Mouse (Mus musculus): ENCODE results near the gene Itga7.

The Itga7 gene

GRCm38 (mm10) chr10:128995796-128996195 is 62.2 kb downstream of the Itga7 start:
- no peak for DNase-seq

- DNase-seq: no peak
Measured at GRCm38 (mm10) chr10:128996523-128997040, 63.0 kb downstream of the Itga7 start.

GRCm38 (mm10) chr10:129004032-129004920 is 70.7 kb downstream of the Itga7 start:
- no peak for DNase-seq
